Mouse (Mus musculus): ENCODE measurements around the gene Gm10447. TPM values are rescaled to one million over a fixed set of nuclear protein-coding genes. Genes with fewer than 3 reads are reported as not detected.
"Not testable (repeated sequence)": the region's sequence is repeated elsewhere in the genome, so short reads cannot be mapped to it uniquely, and the experiment has no call there.

The Gm10447 gene
- polyA plus RNA-seq, 1 experiment from 2014 or later, result not detected

- H3K9me3 ChIP-seq, result no peaks in the 10 kb centered on the region
- H3K36me3 ChIP-seq, result peaks cover 11% of the 10 kb centered on the region
- peak overlapping the region; percentile 83 for H3K4me3 ChIP-seq
- peak overlapping the region; percentile 41 for H3K9ac ChIP-seq
- peak overlapping the region; percentile 60 for H3K4me2 ChIP-seq
- WGBS, result 16% methylated on average over 9 of the region's 9 CpGs
- H3K27me3 ChIP-seq, result no peaks in the 10 kb centered on the region
- H3K4me1 ChIP-seq (replicated peaks), result peaks cover 17% of the 10 kb centered on the region
- ATAC-seq (ENCODE audit: low FRiP score, low read depth), result peak; percentile 53
- H3K27ac ChIP-seq (replicated peaks), result peak overlapping the region; percentile 80
These were observed 25.4 kb downstream of the Gm10447 start for GRCm38 (mm10) chr11:53431347-53432056.

GRCm38 (mm10) chr11:53430670-53431346, 26.1 kb downstream of the Gm10447 start, which contains the start of the genes Uqcrq and Gdf9:
TSS of gene Uqcrq (minus strand) at chr11:53430831.
TSS of gene Gdf9 (plus strand) at chr11:53431023.
- Histone ChIP-seq H3K27me3 (no peaks in the 10 kb centered on the region), H3K9ac (peak within 1 kb of the TSS; percentile 74), H3K4me2 (peak within 1 kb of the TSS; percentile 75), H3K4me3 (peak within 1 kb of the TSS; percentile 83), H3K4me1 (replicated peaks) (peaks cover 17% of the 10 kb centered on the region), H3K36me3 (peaks cover 11% of the 10 kb centered on the region), H3K9me3 (no peaks in the 10 kb centered on the region), H3K27ac (replicated peaks) (peak within 1 kb of the TSS; percentile 86)
- peak; percentile 98 for ATAC-seq (ENCODE audit: low FRiP score, low read depth)
- under 1% methylated on average over 44 of the region's 44 CpGs for WGBS

- ATAC-seq (ENCODE audit: low FRiP score, low read depth), result peak; percentile 70
- H3K4me1 ChIP-seq (replicated peaks), result peaks cover 17% of the 10 kb centered on the region
- under 1% methylated on average over 34 of the region's 34 CpGs for WGBS
These were observed 26.6 kb downstream of the Gm10447 start for GRCm38 (mm10) chr11:53430300-53430669.

GRCm38 (mm10) chr11:53429182-53429581, 27.7 kb downstream of the Gm10447 start:
- H3K9ac ChIP-seq, result no peak overlapping the region
- H3K4me2 ChIP-seq, result peak overlapping the region; percentile 75
- H3K36me3 ChIP-seq, result peaks cover 11% of the 10 kb centered on the region
- peaks cover 17% of the 10 kb centered on the region for H3K4me1 ChIP-seq (replicated peaks)
- no peaks in the 10 kb centered on the region for H3K27me3 ChIP-seq
- peak overlapping the region; percentile 83; the same call in 1 of the 2 replicates for H3K4me3 ChIP-seq
- no peak for ATAC-seq (ENCODE audit: low FRiP score, low read depth)
- H3K9me3 ChIP-seq, result no peaks in the 10 kb centered on the region
- no peak overlapping the region for H3K27ac ChIP-seq (replicated peaks)

More at GRCm38 (mm10) chr11:53430300-53430669, 26.6 kb downstream of the Gm10447 start:
- Histone ChIP-seq H3K36me3 (peaks cover 11% of the 10 kb centered on the region), H3K4me3 (peak overlapping the region; percentile 83), H3K27me3 (no peaks in the 10 kb centered on the region), H3K4me2 (peak overlapping the region; percentile 75), H3K27ac (replicated peaks) (peak overlapping the region; percentile 86), H3K9me3 (no peaks in the 10 kb centered on the region), H3K9ac (peak overlapping the region; percentile 74)

GRCm38 (mm10) chr11:53428716-53429057, 28.2 kb downstream of the Gm10447 start:
- peaks cover 11% of the 10 kb centered on the region for H3K36me3 ChIP-seq
- no peak overlapping the region for H3K27ac ChIP-seq (replicated peaks)
- H3K27me3 ChIP-seq, result no peaks in the 10 kb centered on the region
- no peaks in the 10 kb centered on the region for H3K9me3 ChIP-seq
- 94% methylated on average over 5 of the region's 5 CpGs for WGBS
- ATAC-seq (ENCODE audit: low FRiP score, low read depth), result no peak
- no peak overlapping the region for H3K4me2 ChIP-seq
- no peak overlapping the region for H3K4me3 ChIP-seq
- no peak overlapping the region for H3K9ac ChIP-seq
- H3K4me1 ChIP-seq (replicated peaks), result peaks cover 17% of the 10 kb centered on the region

DNA sequence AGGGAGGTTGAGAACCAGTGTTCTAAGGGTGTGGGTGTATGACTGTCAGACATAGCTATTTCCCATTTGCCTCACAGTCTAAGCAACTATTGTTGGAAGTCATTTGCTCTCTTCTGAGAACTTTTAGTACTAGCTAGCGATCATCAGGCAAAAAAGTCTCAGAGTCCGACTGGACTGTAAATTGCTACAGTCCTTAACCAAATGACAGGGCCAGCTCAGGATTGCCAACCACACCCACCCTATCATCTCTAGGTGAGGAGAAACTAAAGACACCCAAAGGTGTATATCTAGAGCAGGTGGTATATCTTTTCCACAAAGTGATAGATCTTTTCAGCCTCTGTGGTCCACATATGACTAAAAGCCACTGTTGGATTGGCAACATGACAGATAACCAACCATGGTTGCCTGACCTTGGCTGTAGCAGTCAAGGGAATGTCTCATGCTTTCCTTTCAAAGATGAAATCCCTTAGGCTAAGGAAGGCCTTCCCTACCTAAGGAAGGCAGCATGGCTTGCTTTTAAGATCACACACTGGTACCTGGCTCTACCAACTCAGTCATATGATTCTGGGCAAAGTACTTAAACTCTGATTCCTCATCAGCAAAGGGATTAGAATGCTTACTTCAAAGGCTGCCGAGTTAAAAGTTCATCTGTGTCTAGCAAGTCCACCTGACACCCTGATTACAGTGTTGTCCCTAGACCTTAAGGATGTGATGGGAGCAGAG, 28.8 kb downstream of the Gm10447 start:
- Histone ChIP-seq H3K4me1 (replicated peaks) (peaks cover 17% of the 10 kb centered on the region), H3K27ac (replicated peaks) (no peak overlapping the region), H3K4me2 (no peak overlapping the region), H3K9me3 (no peaks in the 10 kb centered on the region), H3K4me3 (no peak overlapping the region), H3K27me3 (no peaks in the 10 kb centered on the region), H3K36me3 (peaks cover 11% of the 10 kb centered on the region), H3K9ac (no peak overlapping the region)
- no peak for ATAC-seq (ENCODE audit: low FRiP score, low read depth)
- 94% methylated on average over 3 of the region's 3 CpGs for WGBS

DNA sequence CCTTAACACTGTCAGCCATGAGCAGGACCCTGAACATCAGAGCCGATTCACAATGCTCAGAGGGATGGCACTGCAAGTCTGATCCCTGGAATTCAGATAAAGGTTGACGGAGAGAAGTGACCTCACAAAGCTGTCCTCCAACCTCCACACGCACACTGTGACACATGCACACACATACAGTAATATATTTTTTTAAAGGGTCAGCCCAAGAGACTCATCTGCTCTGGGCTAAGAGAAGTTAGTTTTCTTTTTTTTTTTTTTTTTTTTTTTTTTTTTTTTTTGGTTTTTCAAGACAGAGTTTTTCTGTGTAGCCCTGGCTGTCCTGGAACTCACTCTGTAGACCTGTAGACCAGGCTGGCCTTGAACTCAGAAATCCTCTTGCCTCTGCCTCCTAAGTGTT, 30.0 kb downstream of the Gm10447 start:
- H3K4me2 ChIP-seq; H3K9ac ChIP-seq; H3K27ac ChIP-seq (replicated peaks); H3K4me3 ChIP-seq; H3K27me3 ChIP-seq; H3K9me3 ChIP-seq; ATAC-seq (ENCODE audit: low FRiP score, low read depth): not testable (repeated sequence)
- Histone ChIP-seq H3K36me3 (peaks cover 11% of the 10 kb centered on the region), H3K4me1 (replicated peaks) (peaks cover 17% of the 10 kb centered on the region)
- 93% methylated on average over 3 of the region's 3 CpGs for WGBS

DNA sequence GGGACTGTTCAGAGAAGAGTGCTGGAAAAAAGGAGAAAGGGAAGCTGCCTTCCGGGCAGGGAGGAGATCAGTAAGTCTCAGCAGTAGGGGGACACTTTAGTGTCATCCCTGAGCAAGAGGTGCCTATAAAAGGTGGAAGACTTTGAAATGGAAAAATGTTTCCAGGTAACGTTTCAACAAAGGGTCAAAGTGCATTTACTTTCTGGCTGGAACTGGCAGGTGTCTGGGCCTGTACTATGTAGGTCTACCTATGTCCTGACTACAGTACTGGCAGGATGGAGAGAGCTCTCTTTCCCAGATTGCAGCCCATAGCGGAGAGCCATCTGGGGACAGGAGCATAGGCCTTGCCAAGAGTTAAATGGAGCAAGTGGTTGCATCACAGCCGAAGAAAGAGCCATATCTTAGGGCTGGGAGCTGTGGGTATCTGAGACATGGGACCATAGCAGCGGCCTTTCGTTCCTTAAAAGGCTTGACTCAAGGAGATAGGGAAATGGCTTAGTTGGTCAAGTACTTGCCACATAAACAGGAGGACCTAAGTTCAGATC, 31.1 kb downstream of the Gm10447 start:
- Histone ChIP-seq H3K4me2 (no peak overlapping the region), H3K4me1 (replicated peaks) (peaks cover 12% of the 10 kb centered on the region), H3K4me3 (no peak overlapping the region), H3K36me3 (peaks cover 15% of the 10 kb centered on the region), H3K27me3 (no peaks in the 10 kb centered on the region), H3K27ac (replicated peaks) (no peak overlapping the region), H3K9ac (no peak overlapping the region), H3K9me3 (no peaks in the 10 kb centered on the region)
- ATAC-seq (ENCODE audit: low FRiP score, low read depth), result no peak
- WGBS, result 88% methylated on average over 6 of the region's 6 CpGs

DNA sequence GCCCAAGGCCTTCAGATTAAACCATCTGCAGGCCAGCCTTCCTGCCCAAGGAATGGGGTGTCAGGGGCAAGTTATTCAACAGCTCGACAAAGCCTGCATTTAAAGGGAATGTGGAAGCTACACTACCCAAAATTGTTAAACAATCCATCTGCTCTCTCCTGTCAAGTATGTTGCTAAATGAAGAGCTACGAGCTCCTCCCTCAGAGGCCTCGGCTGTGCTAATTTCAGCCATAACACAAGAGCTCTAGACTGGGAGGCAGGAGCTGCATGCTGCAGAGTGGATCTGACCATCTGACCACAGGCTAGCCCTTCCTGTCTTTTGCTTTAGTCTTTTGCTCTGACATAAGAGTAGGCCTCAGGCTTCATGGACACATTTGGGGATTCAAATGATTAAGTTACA, 31.7 kb downstream of the Gm10447 start:
- Histone ChIP-seq H3K9me3 (no peaks in the 10 kb centered on the region), H3K9ac (no peak overlapping the region), H3K4me1 (replicated peaks) (peaks cover 12% of the 10 kb centered on the region), H3K36me3 (peaks cover 18% of the 10 kb centered on the region), H3K4me3 (no peak overlapping the region), H3K27ac (replicated peaks) (no peak overlapping the region), H3K27me3 (no peaks in the 10 kb centered on the region), H3K4me2 (no peak overlapping the region)
- no peak for ATAC-seq (ENCODE audit: low FRiP score, low read depth)
- WGBS, result 72% methylated on average over 3 of the region's 3 CpGs

DNA sequence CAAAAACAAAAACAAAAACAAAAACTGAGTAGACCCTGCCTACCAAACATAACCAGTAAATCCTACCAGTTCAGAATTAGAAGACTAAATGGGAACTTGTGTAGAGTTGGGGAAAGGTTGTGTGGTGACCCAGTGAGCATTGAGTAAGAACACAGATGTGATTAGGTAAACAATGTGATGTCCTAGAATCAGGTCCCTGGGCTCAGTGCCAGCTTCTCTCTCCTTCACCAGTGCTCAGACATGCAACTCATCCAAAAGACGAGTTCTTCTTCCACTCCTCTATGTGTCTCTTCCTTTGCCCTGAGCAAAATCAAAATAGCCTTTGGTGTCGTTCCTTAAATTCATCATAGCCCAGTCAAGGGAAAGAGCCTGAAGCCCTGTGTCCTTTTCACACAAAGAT, 32.1 kb downstream of the Gm10447 start:
- H3K9ac ChIP-seq, result no peak overlapping the region
- no peak for ATAC-seq (ENCODE audit: low FRiP score, low read depth)
- peaks cover 9% of the 10 kb centered on the region for H3K4me1 ChIP-seq (replicated peaks)
- H3K36me3 ChIP-seq, result peaks cover 22% of the 10 kb centered on the region
- H3K4me2 ChIP-seq, result no peak overlapping the region
- WGBS, result 74% methylated on average over 2 of the region's 2 CpGs
- H3K27me3 ChIP-seq, result no peaks in the 10 kb centered on the region
- no peaks in the 10 kb centered on the region for H3K9me3 ChIP-seq
- H3K27ac ChIP-seq (replicated peaks), result no peak overlapping the region
- H3K4me3 ChIP-seq, result no peak overlapping the region

- no peak for ATAC-seq (ENCODE audit: low FRiP score, low read depth)
- Histone ChIP-seq H3K27ac (replicated peaks) (no peak within 1 kb of the TSS), H3K9ac (no peak within 1 kb of the TSS), H3K4me1 (replicated peaks) (no peaks in the 10 kb centered on the region), H3K4me2 (no peak within 1 kb of the TSS), H3K4me3 (no peak within 1 kb of the TSS), H3K9me3 (no peaks in the 10 kb centered on the region), H3K36me3 (peaks cover 28% of the 10 kb centered on the region), H3K27me3 (no peaks in the 10 kb centered on the region)
- 95% methylated on average over 4 of the region's 4 CpGs for WGBS
These were observed 33.9 kb downstream of the Gm10447 start, which contains the start of gene Leap2 for GRCm38 (mm10) chr11:53423036-53423435. TSS of gene Leap2 (minus strand) at chr11:53423170.

- no peaks in the 10 kb centered on the region for H3K27me3 ChIP-seq
- no peaks in the 10 kb centered on the region for H3K9me3 ChIP-seq
- no peak overlapping the region for H3K4me2 ChIP-seq
- no peaks in the 10 kb centered on the region for H3K4me1 ChIP-seq (replicated peaks)
- no peak for ATAC-seq (ENCODE audit: low FRiP score, low read depth)
- H3K9ac ChIP-seq, result no peak overlapping the region
- H3K4me3 ChIP-seq, result no peak overlapping the region
- H3K36me3 ChIP-seq, result peaks cover 71% of the 10 kb centered on the region
- no peak overlapping the region for H3K27ac ChIP-seq (replicated peaks)
These were observed 38.9 kb downstream of the Gm10447 start for GRCm38 (mm10) chr11:53418048-53418447.

Measured in hindbrain, embryonic 15.5 days (tissue).